Mouse (Mus musculus) neural tube, embryonic 11.5 days (tissue): Measurements from ENCODE around the gene Stox2. TPM values are rescaled to one million over a fixed set of nuclear protein-coding genes. Genes with fewer than 3 reads are reported as not detected.

Experiments used
- ATAC-seq: fragments of 200-750 bp; cut with Nextera tagmentation; 2 replicates; pipeline ENCODE4 v1.8.0; 2017; ENCODE audit warnings: moderate number of reproducible peaks, mild to moderate bottlenecking, moderate TSS enrichment, moderate library complexity; ENCODE audit not compliant: insufficient read depth, low FRiP score, low TSS enrichment
- DNase-seq: peaks from one replicate; pipeline ENCODE4 v3.0.0-alpha.2; 2015; ENCODE audit warnings: low spot score
- H3K27ac ChIP-seq: fragments of 300-500 bp; sonication (generic); 2 replicates; pipeline ENCODE4 v1.5.1; 2014; ENCODE audit warnings: low read depth, mild to moderate bottlenecking, low read length
- H3K27me3 ChIP-seq: fragments of 300-500 bp; sonication (generic); 2 replicates; pipeline ENCODE4 v1.6.1; 2014; ENCODE audit warnings: mild to moderate bottlenecking, low read length, mixed read lengths; ENCODE audit not compliant: control insufficient read depth, insufficient read depth
- H3K36me3 ChIP-seq: fragments of 300-500 bp; sonication (generic); 2 replicates; pipeline ENCODE4 v1.6.1; 2014; ENCODE audit warnings: mild to moderate bottlenecking, low read length, moderate library complexity, mixed read lengths; ENCODE audit not compliant: control insufficient read depth, insufficient read depth
- H3K4me1 ChIP-seq: fragments of 300-500 bp; sonication (generic); 2 replicates; pipeline ENCODE4 v1.6.1; 2014; ENCODE audit warnings: low read length, mixed read lengths; ENCODE audit not compliant: control insufficient read depth, insufficient read depth
- H3K4me2 ChIP-seq: fragments of 300-500 bp; sonication (generic); 2 replicates; pipeline ENCODE4 v1.6.1; 2014; ENCODE audit warnings: low read depth, mild to moderate bottlenecking, moderate library complexity
- H3K4me3 ChIP-seq: fragments of 300-500 bp; sonication (generic); 2 replicates; pipeline ENCODE4 v1.5.1; 2014; ENCODE audit warnings: low read depth, low read length
- H3K9ac ChIP-seq: fragments of 300-500 bp; sonication (generic); 2 replicates; pipeline ENCODE4 v1.6.1; 2014; ENCODE audit warnings: mild to moderate bottlenecking, low read length
- H3K9me3 ChIP-seq: fragments of 300-500 bp; sonication (generic); 2 replicates; pipeline ENCODE4 v1.6.1; 2016; ENCODE audit warnings: low read length; ENCODE audit not compliant: control insufficient read depth
- WGBS: fragments of 180-500 bp; shearing (Covaris S2); extraction: QIAGEN DNeasy Blood & Tissue Kit; methylation state at CpG from one replicate; pipeline ENCODE4 v1.1.7; 2014; 5-methylcytosine and 5-hydroxymethylcytosine counted together
- polyA plus RNA-seq: library from polyadenylated mRNA; unstranded; fragments of >200 nt; fragmentation: Nextera tagmentation; extraction: Ambion mirVana; gene quantifications from 2 replicates; pipeline ENCODE4 v1.2.1, GENCODE M21; 2014

Gene Stox2
- polyA plus RNA-seq, 1 experiment from 2014 or later: 27.9 TPM

DNA sequence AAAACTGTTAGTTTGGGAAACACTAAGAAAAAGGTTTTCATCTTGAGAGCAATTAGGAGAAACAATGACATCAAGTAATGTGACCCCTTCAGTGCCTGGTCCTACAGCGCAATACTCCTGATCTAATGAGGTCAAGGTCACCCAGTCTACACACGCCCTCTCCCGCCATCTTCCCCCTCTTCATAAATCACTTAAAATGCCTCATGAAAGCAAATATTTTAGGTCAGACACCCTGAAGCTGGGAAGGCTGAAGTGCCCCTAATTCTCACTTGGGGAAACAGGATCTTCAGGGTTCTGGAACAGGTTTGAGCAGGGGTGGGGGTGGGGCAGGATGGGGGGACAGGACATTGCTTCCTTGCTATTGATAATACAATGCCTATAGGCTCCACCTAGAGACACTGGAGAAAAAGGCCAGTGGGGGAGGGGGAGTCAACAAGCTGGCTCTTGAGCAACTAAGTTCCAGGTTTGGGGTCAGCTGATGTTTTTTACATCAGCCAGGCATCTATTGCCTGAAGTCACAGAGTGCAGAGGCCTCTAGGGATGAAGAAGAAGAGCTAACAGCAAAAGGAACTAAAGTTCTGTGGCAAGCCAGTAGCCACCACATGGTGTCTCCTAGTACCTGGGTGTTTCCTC, 107.4 kb downstream of the Stox2 start:
- Histone ChIP-seq H3K9me3 (no peaks in the 10 kb centered on the region), H3K9ac (no peak overlapping the region), H3K4me3 (no peak overlapping the region), H3K4me2 (no peak overlapping the region), H3K27me3 (no peaks in the 10 kb centered on the region), H3K4me1 (peaks cover 9% of the 10 kb centered on the region), H3K27ac (no peak overlapping the region), H3K36me3 (no peaks in the 10 kb centered on the region)
- WGBS: 10% methylated on average over 3 of the region's 3 CpGs
- no peak for DNase-seq
- no peak for ATAC-seq

DNA sequence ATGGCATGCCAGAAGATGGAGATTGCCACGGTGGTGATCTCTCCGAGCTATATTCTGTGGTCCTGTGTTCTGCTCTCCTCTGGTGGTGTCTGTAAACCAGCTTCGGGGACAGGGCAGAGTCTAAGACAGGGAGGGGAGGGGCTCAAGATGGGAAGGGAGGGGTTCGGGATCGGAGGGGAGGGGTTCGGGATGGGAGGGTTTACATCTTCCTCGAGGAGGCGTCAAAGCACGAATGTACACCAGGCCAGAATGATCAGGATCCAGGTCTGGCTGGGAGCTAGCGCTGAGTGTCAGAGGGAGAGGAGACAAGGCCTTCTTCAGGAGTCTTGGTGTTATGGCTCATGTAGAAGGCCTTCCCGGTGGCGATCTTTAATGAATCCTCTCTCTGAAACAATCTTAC, 109.7 kb downstream of the Stox2 start:
- H3K9ac ChIP-seq: no peak overlapping the region
- no peak overlapping the region for H3K27ac ChIP-seq
- no peaks in the 10 kb centered on the region for H3K36me3 ChIP-seq
- peaks cover 9% of the 10 kb centered on the region for H3K4me1 ChIP-seq
- H3K9me3 ChIP-seq: no peaks in the 10 kb centered on the region
- no peak for DNase-seq
- no peak overlapping the region for H3K4me2 ChIP-seq
- no peaks in the 10 kb centered on the region for H3K27me3 ChIP-seq
- no peak overlapping the region for H3K4me3 ChIP-seq
- 93% methylated on average over 12 of the region's 12 CpGs for WGBS
- ATAC-seq: no peak

DNA sequence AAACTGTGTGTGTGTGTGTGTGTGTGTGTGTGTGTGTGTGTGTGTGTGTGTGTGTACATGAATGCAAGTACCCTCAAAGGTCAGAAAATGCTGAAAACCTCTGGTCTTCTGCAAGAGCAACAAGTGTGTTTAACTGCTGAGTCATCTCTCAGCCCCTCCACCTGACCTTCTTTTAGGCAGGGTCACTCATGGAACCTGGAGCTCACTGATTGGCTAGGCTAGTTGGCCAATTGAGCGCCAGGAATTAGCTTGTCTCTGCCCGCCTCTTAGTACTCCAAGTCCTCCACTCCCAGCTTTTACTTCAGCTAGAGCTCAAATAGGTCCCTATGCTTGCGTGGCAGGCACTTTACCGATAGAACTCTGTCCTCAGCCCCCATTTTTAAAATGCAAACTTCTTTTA, 110.2 kb downstream of the Stox2 start:
- Histone ChIP-seq H3K9me3 (no peaks in the 10 kb centered on the region), H3K27me3 (no peaks in the 10 kb centered on the region), H3K4me2 (no peak overlapping the region), H3K4me1 (peaks cover 9% of the 10 kb centered on the region), H3K27ac (no peak overlapping the region), H3K9ac (no peak overlapping the region), H3K4me3 (no peak overlapping the region), H3K36me3 (no peaks in the 10 kb centered on the region)
- 91% methylated on average over 4 of the region's 4 CpGs for WGBS
- DNase-seq (no peak), ATAC-seq (no peak)

DNA sequence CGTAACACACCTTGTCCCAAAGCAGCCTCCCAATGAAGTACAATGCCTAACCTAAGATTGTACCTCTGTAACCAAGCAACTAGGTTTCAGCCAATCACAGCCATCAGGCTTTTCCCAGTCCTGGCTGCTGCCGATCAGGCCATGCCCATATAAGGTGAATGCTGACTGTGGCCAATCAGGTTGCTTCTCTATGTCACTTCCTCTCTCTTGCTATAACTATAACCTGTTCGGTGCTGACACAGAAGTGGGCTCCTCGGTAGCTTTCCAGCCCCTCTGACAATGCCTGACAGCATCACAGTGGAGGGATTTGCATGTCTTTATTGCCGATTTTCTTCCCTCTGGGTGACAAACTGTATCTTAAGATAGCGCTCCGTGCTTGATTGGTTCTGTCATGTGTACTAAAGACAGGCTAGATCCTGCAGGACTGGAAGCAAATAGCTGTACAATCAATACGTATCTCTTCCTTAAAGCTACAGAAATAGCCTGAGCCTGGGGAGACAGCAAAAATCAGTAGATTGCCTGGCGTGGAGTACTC, 111.9 kb downstream of the Stox2 start:
- WGBS: 79% methylated on average over 9 of the region's 9 CpGs
- ATAC-seq (peak; percentile 94), DNase-seq (peak; percentile 60)
- Histone ChIP-seq H3K4me2 (no peak overlapping the region), H3K9ac (no peak overlapping the region), H3K36me3 (no peaks in the 10 kb centered on the region), H3K27me3 (no peaks in the 10 kb centered on the region), H3K9me3 (no peaks in the 10 kb centered on the region), H3K27ac (0 out of 2 replicates have a peak overlapping the region, but pooled peaks have one; percentile 24), H3K4me3 (no peak overlapping the region), H3K4me1 (peaks cover 5% of the 10 kb centered on the region)

DNA sequence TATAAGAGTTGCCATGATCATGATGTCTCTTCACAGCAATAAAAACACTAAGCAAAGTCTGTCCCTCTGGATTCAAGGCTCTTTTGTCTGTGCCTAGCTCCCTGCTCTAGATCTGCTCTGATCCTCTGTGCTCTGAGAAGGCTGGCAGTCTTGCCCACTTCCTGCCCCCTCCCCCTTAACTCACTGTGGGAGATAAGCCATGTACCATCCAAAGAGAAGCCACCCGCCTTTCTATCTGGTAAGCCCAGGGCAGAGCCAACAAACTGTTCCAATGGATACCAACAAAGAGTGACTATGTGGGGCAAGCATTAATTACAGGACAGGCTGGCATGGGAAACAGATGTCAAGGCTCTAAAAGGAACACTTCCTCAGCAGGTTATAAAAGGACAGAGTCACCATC, 113.2 kb downstream of the Stox2 start:
- Histone ChIP-seq H3K9me3 (no peaks in the 10 kb centered on the region), H3K9ac (no peak overlapping the region), H3K27ac (no peak overlapping the region), H3K36me3 (no peaks in the 10 kb centered on the region), H3K4me1 (no peaks in the 10 kb centered on the region), H3K4me3 (no peak overlapping the region), H3K27me3 (no peaks in the 10 kb centered on the region), H3K4me2 (no peak overlapping the region)
- DNase-seq (no peak), ATAC-seq (no peak)
- WGBS: 83% methylated on average over 1 of the region's 1 CpGs

DNA sequence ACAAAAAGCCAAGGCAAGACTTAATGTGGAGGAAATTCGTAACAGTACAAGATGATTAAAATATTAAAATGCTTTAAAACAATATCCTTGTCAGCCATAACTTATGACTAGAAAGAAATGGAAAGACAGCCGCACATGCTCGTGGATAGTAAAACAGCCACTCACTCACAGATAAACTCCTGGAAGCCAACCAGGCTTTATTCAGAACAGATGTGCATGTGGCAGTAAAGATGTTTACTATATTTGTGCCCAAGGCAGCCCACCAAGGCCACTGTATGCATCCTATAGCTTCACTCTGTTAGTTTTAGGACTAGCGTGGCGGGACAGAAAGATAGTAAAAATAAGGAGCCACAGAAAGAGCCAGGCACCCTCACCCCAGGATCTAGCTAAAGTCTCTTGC, 115.2 kb downstream of the Stox2 start:
- Histone ChIP-seq H3K4me1 (no peaks in the 10 kb centered on the region), H3K4me2 (no peak overlapping the region), H3K4me3 (no peak overlapping the region), H3K36me3 (no peaks in the 10 kb centered on the region), H3K9ac (no peak overlapping the region), H3K27me3 (no peaks in the 10 kb centered on the region), H3K9me3 (no peaks in the 10 kb centered on the region), H3K27ac (no peak overlapping the region)
- ATAC-seq (no peak), DNase-seq (no peak)
- WGBS: 81% methylated on average over 5 of the region's 5 CpGs

DNA sequence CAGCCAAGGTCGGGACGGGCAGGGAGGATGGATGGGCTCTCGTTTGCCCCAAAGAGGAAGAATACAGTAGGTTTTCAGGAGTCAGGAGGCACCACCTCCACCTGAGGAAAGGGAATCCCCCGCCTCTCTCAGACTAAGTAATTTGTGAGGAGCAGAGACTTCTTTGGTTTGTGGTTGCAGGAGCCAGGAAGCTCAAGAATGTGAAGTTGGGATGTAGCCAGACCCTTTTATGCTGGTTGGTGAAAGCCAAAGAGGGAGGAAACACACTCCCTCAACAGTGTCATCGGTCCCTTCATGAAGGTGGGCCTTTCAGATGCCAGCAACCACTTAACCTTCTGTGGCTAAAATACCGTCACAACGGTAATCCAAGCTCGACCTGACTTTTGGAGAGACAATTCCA, 119.8 kb downstream of the Stox2 start:
- no peaks in the 10 kb centered on the region for H3K9me3 ChIP-seq
- WGBS: 94% methylated on average over 8 of the region's 8 CpGs
- ATAC-seq: no peak

DNA sequence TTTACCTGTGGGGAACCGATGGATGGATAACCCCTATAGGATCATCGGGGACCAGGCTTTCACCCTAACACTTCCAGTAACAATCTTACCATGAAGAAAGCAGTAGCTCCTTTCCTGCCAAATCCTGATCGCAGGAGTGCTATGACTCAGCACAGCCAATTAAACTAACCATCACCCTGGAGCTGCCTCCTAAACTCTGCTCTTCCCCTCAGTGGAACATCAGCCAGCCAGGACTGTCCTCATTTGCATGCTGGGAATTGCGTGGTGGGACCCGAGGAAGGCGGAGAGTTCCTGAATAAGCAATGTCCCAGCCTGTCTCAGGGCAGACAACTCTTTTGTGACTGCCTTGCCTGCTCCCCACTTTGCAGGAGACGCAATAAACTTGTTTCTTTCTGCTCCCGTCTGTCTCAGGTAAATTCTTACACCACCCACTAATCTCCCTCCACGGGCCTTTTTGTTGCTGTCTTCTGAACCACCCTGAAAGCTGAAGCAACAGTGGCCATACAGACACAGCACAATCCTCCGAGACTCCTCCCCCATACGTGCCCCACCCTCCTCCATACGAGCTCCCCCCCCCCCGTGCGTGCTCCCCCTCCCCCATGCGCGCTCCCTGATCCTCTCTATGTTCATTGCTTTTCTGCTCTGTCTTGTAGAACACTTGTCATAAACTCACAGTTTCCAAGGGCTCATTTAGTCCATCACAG, 121.9 kb downstream of the Stox2 start:
- no peak overlapping the region for H3K9ac ChIP-seq
- no peak for DNase-seq

More for the DNA sequence above, 119.8 kb downstream of the Stox2 start:
- Histone ChIP-seq H3K27ac (no peak overlapping the region), H3K4me1 (no peaks in the 10 kb centered on the region), H3K36me3 (no peaks in the 10 kb centered on the region), H3K9ac (no peak overlapping the region), H3K27me3 (no peaks in the 10 kb centered on the region), H3K4me3 (no peak overlapping the region), H3K4me2 (no peak overlapping the region)
- DNase-seq: no peak

DNA sequence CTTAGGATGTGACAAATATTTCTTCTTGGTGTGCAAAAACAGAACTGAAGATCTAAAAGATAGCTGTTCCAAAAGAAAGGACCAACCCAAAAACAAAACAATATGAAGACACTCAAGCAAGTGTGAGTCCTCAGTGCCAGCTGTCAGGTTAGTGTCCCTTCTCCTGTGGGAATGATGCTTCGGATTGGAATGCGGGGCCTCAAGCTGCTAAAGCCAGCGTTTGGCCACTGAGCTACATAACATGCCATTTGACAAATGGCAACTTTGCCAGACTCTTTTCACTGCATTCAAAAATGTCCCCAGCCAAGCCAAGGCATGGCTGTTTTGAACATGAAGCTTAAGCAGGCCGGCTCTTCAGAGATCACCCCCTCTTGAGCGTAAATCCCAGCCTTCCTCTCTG, 124.9 kb downstream of the Stox2 start:
- WGBS: 27% methylated on average over 5 of the region's 5 CpGs
- Histone ChIP-seq H3K27ac (no peak overlapping the region), H3K9ac (no peak overlapping the region), H3K4me2 (no peak overlapping the region), H3K27me3 (no peaks in the 10 kb centered on the region), H3K4me1 (no peaks in the 10 kb centered on the region), H3K4me3 (no peak overlapping the region), H3K9me3 (no peaks in the 10 kb centered on the region), H3K36me3 (no peaks in the 10 kb centered on the region)
- no peak for ATAC-seq
- DNase-seq: no peak

More for the DNA sequence above, 121.9 kb downstream of the Stox2 start:
- H3K4me3 ChIP-seq: no peak overlapping the region
- WGBS: 27% methylated on average over 16 of the region's 16 CpGs
- no peaks in the 10 kb centered on the region for H3K27me3 ChIP-seq
- no peaks in the 10 kb centered on the region for H3K4me1 ChIP-seq
- H3K27ac ChIP-seq: no peak overlapping the region
- no peaks in the 10 kb centered on the region for H3K9me3 ChIP-seq
- ATAC-seq: no peak
- no peaks in the 10 kb centered on the region for H3K36me3 ChIP-seq
- H3K4me2 ChIP-seq: no peak overlapping the region
